Mouse (Mus musculus) cerebellum, postnatal 36 days (tissue): ENCODE measurements around the gene Apol8.

Experiments
- DNase-seq, 2 experiments: peaks; one replicate each; pipeline ENCODE4 v3.0.0; 2021 to 2022; ENCODE audit warnings: mixed read lengths in 2 of 2

Gene Apol8

DNA sequence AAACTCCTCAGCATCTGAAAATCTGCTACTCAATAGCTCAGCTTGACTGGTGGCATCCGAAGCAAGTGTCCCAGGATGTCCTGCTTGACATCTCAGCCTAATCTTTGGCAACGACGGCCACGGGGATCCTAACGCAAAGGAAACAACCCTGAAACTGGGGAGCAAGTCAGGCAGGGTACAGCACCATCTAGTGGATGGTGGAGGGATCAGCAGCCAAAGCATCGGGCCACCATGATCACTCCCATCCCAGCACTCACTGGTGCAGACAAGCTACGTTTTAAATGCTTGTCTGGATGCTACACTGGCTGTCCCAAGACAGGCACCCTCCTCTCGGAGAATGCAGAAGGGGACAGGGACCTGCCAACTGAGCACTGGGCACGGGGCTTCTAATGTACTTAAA is at the start of gene Apol8:
Apol8 (minus strand) TSS at position 156 of the 400 bp plus-strand sequence.
- peak; percentile 54 to 57 for DNase-seq

DNA sequence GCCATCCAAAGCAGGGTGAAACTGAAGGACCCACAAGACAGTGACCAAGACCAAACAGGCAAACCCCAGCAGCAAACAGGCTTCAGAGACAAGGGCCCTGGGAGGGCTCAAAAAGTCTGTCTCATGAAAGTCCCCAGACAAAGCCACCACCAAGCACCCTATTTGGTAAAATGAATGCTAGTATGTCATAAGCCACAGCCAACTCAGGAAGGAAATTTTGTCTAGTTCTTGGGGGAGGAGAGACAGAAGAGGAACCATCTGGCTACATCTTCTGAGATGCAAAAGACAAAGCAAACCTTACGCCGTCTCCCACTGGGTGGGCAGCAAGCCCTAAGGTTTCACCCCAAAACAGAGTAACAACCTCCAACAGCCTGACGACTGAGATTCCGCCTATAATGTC is 48.9 kb upstream of the Apol8 start:
- DNase-seq, result no peak

GRCm38 (mm10) chr15:77804949-77805348 is 48.1 kb upstream of the Apol8 start:
- DNase-seq, result no peak

- peak; percentile 59 to 61 for DNase-seq
Observed at GRCm38 (mm10) chr15:77804460-77804859, 47.7 kb upstream of the Apol8 start.

DNA sequence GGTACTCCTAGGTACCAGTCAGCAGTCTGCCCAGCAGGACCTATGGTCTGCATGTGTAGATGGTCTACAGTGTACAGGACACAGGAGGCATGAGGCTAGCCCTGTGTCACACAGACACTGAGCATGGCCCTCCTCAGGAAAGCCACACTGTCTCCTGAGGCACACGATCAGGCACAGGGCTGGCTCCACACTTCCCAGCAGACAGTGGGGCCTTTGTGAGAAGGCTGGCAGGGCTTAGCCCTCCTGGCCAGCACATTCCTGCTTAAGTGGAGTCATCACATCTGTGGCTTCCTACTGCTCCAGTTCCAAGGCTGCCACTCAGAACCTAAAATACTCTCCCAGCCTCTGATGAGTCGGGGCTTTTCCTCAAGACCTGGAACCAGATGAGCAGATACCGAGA is 46.9 kb upstream of the Apol8 start:
- no peak for DNase-seq

DNA sequence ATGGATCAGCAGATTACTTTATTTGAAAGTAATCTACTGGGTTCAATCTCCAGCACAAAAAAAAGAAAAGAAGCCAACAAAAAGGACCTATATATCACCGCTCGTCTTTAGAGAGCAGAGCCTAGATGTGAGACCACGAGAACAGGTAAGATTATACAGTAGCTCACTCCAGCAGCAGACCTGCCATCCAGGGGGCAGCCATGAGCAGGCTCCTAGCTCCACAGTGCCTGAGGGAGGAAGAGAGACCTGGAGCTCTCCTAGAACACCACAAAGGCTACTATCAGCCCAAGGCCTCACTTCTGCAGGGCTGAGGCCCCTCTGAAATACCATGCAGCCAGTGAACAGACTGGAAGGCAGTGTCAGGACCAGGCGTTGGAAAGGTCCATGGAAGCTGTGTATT is 46.2 kb upstream of the Apol8 start:
- DNase-seq, result no peak

GRCm38 (mm10) chr15:77801188-77801587 is 44.4 kb upstream of the Apol8 start:
- no peak for DNase-seq

GRCm38 (mm10) chr15:77800511-77800910 is 43.7 kb upstream of the Apol8 start:
- DNase-seq, result no peak

DNA sequence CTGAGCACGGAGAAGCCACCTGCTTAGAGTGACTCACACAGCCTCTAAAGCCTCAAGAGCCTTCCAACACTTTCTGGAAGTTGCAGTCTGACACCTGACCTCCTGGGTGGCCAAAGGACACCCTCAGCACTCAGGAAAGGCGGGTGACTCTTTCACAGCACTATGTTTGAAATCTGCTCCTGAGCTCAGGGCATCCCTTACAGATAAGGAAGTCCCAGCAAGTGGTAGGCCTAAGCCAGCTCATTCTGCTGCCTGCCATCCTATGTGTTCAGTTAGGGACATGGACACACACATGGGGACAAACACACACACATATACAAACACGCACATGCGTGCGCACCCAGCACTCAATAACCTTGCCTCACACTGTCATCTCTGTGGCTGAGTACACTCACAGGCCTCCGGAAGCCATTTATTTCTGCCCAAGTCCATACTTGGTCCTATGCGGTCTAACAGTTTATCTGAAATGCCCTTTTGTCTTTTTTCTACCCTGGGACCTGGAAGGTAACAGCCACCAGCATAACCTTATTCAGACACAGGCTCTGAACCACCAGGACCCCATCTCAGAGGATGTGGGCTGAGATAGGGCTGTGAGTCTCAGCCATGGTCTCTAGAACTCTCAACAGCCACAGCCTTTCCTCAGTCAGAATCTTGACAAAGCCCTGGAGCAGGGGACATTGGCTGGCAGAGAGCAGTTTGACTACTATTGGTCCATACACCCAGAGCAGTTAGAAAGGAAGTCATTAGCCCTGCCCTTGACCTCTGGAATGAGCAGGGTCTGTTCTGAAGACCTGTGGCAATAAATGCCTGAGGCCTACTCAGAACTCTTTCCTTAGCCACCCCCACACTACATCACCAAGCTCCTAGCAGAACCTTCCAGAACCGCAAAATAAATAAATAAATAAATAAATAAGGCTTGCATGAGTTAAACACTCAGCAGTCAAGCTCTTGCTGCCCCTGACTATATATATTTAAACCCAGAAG is 43.0 kb upstream of the Apol8 start:
- no peak for DNase-seq

GRCm38 (mm10) chr15:77798664-77799490 is 42.1 kb upstream of the Apol8 start:
- DNase-seq, result no peak

DNA sequence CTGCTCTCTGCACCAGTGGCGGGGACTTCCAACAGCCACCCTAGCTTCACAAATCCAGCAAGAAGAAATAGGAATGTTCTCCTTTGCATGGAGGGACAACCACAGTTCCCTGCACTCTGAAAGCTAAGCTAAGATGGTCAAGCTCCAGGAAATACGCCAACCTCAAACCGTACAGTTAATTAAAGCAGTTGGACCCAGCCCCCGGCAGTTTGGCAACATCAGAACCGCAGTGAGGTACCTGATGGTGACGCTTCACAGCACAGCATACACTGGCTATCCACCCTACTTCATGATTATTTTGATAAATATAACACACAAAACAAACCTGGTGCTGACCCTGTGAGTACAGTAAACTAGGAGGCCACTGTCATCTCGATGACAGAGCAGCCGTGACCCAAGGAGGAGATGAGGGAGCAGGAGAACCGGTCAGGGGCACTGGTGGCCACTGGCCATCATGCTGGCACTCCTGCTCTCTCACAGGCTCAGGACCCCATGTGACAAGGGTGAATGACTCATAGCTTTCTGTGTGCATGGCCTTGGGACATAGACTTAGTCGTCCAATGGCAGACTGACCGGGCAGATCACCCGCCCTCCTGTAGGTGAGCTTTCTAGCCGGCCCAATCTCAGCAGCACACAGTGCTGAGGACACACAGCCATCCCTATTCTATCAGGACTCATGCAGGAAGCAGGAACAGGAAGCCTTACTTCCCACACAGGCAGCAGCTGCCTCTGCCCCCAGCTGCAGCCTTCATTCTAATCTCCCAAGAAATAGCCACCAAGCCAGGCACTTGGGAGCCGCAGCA is 41.0 kb upstream of the Apol8 start:
- peak; percentile 62 to 63 for DNase-seq

- no peak for DNase-seq
Observed at GRCm38 (mm10) chr15:77796409-77797035, 39.7 kb upstream of the Apol8 start.

- no peak for DNase-seq
Observed at GRCm38 (mm10) chr15:77794908-77795356, 38.1 kb upstream of the Apol8 start.

DNA sequence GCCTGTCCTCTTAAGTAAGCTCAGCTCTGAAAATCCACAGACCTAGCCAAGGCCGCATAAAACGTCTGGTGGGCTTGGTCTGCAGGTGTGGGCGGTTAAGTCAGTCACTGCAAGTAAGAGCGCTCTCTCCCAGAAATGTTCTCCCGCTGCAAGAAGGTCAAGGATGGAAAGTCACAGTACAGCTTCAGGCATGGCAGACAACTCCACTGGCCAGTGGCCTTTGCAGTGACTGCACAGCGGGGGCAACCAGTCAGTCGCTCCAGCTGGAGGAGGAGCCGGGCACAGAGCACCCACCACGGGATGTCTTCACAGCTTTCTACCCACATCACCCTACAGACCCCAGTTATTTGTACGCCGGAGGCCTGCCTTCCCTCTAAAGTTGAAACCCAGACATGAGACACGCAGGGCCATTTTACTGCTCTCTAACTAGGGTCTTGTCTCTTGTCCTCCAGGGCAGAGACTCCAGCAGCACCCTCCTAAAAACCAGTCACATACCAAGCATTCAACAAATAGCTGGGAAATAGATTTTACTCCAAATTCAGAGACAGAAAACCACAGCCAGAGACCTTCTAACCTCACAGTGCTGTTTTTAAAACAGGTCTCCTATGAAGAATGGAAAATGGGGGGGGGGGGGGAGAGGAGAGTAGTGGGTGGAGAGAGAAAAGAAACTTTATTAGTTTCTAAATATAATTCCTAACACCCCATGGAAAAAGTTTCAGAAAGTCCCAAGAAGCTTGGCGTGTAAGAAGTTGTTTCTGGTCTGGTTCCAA is 37.5 kb upstream of the Apol8 start:
- DNase-seq, result no peak

DNA sequence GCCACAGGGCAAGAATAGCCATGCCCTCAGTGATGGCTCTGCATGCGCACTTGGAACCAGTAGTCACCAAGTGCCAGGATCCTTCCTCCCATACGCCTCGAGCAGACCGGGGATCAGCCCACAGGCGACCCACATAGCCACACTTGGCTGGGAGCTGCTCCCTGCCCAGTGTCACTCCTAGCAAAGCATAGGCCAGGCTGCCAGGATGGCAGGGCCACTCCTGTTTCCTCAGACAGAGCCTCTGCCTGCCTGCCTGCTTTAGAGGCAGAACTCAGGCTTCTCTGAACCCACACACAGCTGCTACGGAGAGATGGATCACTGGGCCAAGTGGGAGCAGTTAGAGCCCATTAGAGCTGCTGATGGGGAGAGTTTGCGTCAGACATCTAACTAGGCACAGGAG is 36.8 kb upstream of the Apol8 start:
- peak in 1 of 2 experiments; percentile 66 for DNase-seq

GRCm38 (mm10) chr15:77793094-77793493 is 36.3 kb upstream of the Apol8 start:
- no peak for DNase-seq

- peak in 1 of 2 experiments; percentile 9 for DNase-seq
Observed at GRCm38 (mm10) chr15:77792056-77792455, 35.3 kb upstream of the Apol8 start.

DNA sequence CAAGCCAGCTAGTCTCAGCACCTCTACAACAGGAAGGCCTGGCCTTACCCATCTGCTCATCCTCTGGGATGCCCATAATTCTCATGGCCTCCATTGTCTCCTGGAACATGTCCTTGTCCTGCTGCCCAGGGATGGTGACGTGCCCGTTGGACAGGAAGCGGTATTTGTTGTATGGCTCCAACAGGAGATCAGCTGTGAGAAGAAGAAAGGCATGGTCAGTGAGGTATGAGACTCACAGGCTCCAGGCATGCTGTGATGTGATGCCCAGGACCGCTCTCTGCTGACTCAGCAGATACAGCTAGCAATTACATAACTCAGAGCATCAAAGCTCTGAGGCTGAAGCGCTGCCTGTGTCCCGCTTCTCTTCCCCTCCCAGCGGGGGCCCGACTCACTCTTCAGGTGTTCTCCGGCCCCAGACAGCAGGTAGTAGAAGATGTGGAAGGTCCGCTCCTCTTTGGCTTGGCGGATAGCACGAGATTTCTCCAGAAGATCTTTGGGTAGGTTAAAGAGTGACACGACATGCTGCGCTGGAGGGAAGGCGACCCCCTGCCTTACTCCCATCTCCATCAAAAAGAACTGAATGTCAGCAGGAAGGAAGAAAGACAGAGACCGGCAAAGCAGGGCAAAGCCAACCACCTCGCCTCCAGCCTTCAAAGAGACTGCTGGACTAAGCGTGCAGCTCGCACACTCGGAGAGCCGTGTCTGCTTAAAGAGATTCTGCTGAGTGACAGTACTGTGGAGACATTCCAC is 34.0 kb upstream of the Apol8 start:
- DNase-seq, result peak; percentile 50 to 52

GRCm38 (mm10) chr15:77789186-77789585 is 32.4 kb upstream of the Apol8 start:
- no peak for DNase-seq

GRCm38 (mm10) chr15:77788356-77788755 is 31.6 kb upstream of the Apol8 start:
- peak; percentile 67 to 70 for DNase-seq

DNA sequence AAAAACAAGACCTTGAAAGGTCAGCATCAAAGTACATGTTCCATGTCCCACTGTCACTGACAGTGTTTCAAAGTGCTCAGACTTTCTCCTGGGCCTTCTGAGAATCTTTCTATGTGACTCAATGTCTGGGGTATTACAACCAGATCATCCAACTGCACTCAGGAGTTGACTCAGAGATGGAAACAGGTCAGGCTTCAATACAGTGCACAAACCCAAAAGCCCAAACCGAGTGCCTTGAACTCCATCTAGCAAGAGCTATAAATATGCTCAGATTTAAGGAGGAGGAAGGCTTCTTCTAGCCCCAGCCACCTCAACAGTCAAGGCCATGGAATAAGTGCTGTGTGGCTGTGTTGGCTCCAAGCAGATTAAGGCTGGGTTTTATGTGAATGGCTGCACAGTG is 29.0 kb upstream of the Apol8 start:
- DNase-seq, result no peak
